Mouse (Mus musculus): ENCODE data around the gene Spen.
"Not testable (repeated sequence)": the region's sequence is repeated elsewhere in the genome, so short reads cannot be mapped to it uniquely, and the experiment has no call there.

The Spen gene

GRCm38 (mm10) chr4:141559131-141559897 is 20.9 kb upstream of the Spen start:
- DNase-seq (ENCODE audit: low spot score) = peak; percentile 90

DNA sequence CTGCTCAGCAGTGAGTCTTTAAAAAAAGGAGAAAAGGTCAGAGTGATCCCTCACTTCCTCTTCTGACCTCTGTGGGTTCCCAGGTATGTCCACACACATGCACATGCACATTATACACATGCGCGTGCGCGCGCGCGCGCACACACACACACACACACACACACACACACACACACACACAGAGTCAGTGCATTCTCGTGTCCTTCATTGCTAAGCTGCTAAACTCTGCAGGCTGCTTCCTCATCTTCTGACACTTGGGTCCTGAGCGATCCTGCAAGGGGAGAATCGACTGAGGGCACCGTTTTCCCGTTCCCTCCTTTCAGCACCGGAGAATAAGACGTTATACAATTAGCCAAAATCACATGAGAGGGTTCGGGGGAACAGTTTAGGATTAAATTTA is 20.3 kb upstream of the Spen start:
- DNase-seq (ENCODE audit: low spot score) = peak; percentile 50

- DNase-seq (ENCODE audit: low spot score) = peak; percentile 49
Observed at GRCm38 (mm10) chr4:141556163-141556562, 17.8 kb upstream of the Spen start.

DNA sequence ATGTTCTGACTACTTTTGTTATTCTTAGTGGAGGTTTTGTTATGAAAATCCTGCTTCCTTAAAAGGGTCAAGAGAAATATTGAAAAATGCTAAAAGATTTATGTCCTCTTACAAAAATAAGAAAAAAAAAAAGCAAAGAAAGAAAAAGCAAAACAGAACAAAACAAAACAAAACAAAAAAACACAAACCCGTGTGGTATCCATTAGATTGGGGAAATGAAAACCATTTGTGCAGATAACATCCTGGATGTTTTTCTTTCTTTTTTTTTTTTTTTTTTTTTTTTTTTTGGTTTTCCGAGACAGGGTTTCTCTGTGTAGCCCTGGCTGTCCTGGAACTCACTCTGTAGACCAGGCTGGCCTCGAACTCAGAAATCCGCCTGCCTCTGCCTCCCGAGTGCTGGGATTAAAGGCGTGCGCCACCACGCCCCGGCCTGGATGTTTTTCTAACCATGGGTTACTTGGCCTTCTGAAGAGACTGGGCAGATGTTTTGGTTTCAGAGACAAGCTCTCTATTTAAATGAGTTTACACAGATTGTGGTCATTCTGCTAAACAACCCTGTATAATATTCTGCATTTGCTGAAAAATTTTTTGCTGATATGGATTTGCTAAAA is 16.0 kb upstream of the Spen start:
- not testable (repeated sequence) for DNase-seq (ENCODE audit: low spot score)

GRCm38 (mm10) chr4:141552484-141552883 is 14.1 kb upstream of the Spen start:
- no peak for DNase-seq (ENCODE audit: low spot score)

GRCm38 (mm10) chr4:141547299-141547698 is 8.9 kb upstream of the Spen start:
- DNase-seq (ENCODE audit: low spot score) = no peak

GRCm38 (mm10) chr4:141546334-141547200 is 8.2 kb upstream of the Spen start:
- peak; percentile 88 for DNase-seq (ENCODE audit: low spot score)

DNA sequence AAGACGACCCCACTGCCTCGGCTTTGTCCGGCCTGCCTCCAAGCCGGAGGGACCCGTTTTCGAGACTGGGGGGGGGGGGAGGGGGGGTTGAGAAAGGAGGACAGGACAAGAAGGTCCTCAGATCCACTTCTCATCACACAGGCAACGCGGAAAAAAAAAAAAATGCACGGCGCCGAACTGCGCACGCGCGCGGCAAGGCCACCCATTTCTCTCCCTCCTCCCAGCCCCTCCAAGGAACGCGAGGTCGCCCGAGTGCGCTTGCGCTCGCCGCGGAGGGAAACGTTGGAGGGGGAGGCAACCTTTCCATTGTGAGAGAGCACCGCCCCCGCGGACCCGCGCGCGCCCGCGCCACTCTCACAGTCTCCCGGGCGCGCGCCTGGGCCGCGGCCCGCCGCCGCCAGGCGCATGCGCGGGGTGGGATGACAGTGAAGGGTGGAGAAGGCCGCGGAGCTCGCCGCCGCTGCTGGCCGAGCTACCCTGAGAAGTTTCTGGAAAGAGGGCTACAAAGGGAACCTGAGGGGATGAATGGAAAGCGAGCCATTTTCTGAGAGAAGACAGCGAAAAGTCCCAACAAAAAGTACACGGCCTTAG is 7.4 kb upstream of the Spen start:
- peak; percentile 99 for DNase-seq (ENCODE audit: low spot score)

- no peak for DNase-seq (ENCODE audit: low spot score)
Observed at GRCm38 (mm10) chr4:141545071-141545742, 6.8 kb upstream of the Spen start.

- DNase-seq (ENCODE audit: low spot score) = no peak
Observed at GRCm38 (mm10) chr4:141544536-141544935, 6.1 kb upstream of the Spen start.

GRCm38 (mm10) chr4:141543593-141543992 is 5.2 kb upstream of the Spen start:
- no peak for DNase-seq (ENCODE audit: low spot score)

DNA sequence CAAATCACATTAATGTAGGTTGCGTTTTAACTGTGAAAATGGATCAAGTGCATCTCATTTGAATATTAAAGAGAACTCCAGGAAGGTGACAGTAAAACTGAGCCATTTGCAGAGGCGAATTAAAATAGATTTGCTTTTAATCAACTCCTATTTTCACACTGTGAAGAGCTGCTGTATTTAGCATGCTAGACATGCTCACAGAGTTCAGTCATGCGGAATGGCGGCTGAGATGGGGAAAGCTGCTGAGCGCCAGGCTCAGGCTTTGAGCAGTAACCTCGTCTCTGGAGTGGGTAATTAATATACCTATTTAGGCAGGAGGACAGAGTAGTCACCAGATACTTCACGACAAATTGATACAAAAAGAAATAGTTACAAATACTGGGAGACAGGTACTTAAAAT is 3.5 kb upstream of the Spen start:
- peak; percentile 79 for DNase-seq (ENCODE audit: low spot score)

DNA sequence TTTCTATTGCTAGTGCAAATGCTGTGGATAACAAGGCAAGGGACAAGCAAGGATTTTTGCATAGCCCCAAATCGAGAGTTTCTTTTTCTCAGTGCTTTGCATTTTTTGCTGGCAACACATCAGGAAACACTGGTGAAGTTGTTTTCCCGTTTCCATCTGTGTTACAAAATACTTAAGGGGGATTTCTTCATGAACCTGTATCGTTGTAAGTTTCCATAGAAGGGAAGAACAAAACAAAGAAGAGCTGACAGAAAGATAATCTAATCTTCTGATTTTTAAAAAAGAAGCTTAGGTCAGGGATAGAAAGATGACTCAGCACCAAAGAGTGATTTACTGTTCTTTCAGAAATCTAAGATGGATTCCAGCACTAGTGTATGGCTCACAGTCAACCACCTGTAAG is 2.4 kb upstream of the Spen start:
- DNase-seq (ENCODE audit: low spot score) = no peak

GRCm38 (mm10) chr4:141539213-141539767 is 893 bp upstream of the Spen start:
- no peak for DNase-seq (ENCODE audit: low spot score)

GRCm38 (mm10) chr4:141537706-141538407 is 540 bp downstream of the Spen start:
- peak; percentile 34 for DNase-seq (ENCODE audit: low spot score)

- DNase-seq (ENCODE audit: low spot score) = no peak
Observed at GRCm38 (mm10) chr4:141537226-141537610, 1.2 kb downstream of the Spen start.

GRCm38 (mm10) chr4:141536291-141537225 is 1.8 kb downstream of the Spen start:
- DNase-seq (ENCODE audit: low spot score) = peak; percentile 80

- peak; percentile 77 for DNase-seq (ENCODE audit: low spot score)
Observed at GRCm38 (mm10) chr4:141534947-141535680, 3.3 kb downstream of the Spen start.

GRCm38 (mm10) chr4:141530979-141531378 is 7.4 kb downstream of the Spen start:
- no peak for DNase-seq (ENCODE audit: low spot score)

All from retina, embryonic 14.5 days (tissue).